Mouse (Mus musculus) megakaryocyte progenitor cell, adult 5-6 weeks (primary cell): ENCODE data around the gene Fbrsl1. TPM values are rescaled to one million over a fixed set of nuclear protein-coding genes. Genes with fewer than 3 reads are reported as not detected.

ENCODE experiments used
- ATAC-seq: replicated peaks from 2 replicates; pipeline ENCODE4 v1.8.0; 2016; ENCODE audit warnings: mild to moderate bottlenecking, moderate TSS enrichment, inconsistent platforms; ENCODE audit not compliant: poor library complexity
- total RNA-seq, 2 experiments: library from RNA; stranded (forward) in 1 of 2; stranded (reverse) in 1 of 2; fragments of 157-497, 149-512 nt in 1 of 2; fragments of 200-1000 nt in 1 of 2; gene quantifications; 2 replicates each; pipeline versions ENCODE4 v1.2.3 to v1.2.4; 2015 to 2017

Fbrsl1 gene
- total RNA-seq, 2 experiments from 2014 or later, result 12.2 to 21.3 TPM

DNA sequence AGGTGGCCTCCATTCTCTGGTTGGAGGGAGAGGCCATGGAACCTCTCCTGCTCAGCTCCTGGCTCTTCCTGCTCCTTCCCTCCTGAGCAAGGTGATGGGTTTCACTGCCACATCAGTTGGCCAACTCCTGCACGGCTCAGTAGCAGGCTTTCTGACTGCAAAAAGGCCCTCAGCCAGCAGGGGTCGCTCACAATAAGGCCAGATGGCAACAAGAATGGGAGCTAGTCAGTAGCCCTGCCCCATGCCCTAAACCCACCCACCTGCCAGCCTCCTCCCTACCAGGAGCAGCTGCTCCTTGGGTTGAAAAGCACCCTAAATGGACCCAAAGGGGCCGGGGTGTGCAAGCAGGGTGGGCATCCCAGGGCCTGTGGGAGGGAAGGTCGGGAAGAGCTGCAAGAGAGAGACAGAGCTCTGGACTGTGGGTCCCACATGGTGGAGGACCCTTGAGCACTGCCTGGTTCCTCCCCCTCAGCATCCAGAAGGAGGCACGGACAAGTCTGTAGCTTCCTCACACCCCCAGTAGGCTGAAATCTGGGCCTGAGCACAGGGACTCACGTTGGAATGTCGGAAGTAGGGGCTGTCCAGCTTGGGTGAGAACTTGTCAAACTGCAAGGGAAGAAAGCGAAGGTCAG, 71.4 kb downstream of the Fbrsl1 start:
- peak; percentile 89 for ATAC-seq

DNA sequence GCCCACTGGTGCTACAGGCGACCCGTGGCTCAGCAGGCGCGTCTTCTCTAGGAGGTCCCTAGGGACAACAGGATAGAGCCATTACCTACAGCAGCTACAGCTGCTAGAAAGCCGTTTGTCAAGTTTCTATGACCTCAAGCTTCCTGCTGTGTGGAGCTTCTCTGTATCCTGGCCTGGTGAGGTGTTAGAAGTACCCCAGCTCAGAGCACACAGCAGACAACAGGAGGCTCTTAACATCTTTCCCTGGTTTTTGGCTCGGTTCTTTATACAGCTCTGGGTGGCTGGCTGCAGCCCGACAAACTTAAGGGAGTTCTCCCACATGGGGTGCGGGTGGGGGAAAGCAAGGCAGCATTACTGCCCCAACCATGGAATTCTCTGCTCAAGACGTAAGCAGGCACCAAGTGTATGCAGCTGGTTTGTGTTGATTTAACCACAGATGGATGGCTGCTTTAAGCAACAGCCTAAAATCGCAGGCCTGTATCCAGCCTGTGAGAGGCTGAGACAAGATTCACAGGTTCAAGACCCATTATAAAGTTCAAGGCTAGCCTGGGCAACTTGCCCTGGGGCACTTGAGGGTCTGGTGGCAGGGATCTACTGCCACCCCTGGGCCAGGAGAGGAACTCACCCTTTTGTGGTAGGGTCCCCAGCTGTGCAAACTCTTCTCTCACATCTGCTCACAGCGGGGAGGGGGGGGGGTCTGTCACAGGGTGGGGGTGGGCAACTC, 84.3 kb downstream of the Fbrsl1 start:
- 0 out of 2 replicates have a peak, but pooled peaks have one; percentile 29 for ATAC-seq

DNA sequence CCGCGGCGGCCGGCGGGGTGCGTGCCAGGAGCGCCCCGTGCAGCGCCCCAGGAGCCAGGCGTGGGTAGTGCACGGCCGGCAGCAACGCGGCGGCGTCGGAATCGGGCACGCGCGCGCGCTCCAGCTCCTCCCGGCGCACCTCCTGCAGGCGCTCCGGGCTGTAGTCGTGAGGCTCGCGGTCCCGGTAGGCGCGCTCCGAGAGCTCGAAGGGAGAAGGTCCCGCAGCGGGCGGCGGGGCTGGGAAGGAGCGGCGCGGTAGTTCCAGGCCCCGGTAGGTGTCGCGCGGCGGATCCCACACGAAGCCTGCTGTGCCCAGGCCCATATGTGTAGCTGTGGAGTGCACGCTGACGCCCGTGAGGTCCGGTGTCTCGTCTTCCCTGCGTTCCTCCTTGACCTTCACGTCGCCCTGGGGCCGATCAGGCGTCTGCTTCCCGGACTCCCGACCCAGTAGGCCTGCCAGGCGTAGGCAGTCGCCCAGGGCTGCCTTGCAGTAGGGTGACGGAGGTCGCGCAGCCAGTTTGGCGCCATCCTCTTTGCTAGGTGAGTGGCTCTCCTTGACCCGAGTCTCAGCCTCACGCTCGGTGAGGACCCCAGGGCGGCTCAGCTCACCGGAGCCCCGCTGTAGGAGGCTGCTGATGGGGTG, 85.0 kb downstream of the Fbrsl1 start:
- ATAC-seq, result peak; percentile 89

DNA sequence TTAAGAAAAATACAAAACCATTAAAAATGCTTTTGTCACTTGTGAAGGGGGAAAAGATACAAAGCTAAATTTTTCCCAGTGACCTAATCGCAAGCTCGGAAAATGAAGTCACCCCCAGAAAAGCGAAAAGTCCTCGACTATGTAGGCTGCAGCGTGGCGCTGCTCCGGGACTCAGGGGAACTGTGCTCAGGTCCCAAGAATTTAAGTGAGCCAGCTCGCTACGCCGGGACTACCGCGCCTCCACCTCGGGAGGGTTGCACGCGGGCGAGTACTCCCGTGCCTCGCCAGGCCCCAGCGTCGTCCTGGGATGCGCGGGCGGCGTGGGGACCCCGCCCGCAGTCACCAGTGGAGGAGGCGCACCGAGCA, 85.5 kb downstream of the Fbrsl1 start:
- peak; percentile 24 for ATAC-seq

DNA sequence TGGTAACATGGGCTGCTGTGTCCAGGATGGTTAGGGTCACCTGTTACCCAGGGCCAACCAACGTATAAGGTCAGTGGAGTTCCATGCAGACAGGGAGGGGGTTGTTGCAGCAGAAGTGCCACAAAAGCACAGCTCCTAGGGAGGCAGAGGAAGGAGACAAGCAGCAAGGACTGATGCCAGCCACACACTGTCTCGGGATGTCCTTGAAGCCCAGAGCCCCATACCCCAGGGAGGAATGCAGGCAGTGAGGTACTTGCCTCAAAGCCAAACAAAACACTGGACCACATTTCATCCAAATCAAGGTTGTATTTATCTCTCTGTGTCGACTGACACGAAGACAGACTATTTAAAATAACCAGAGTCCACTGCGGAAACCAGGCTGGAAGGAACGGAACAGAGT, 86.8 kb downstream of the Fbrsl1 start:
- ATAC-seq, result no peak

DNA sequence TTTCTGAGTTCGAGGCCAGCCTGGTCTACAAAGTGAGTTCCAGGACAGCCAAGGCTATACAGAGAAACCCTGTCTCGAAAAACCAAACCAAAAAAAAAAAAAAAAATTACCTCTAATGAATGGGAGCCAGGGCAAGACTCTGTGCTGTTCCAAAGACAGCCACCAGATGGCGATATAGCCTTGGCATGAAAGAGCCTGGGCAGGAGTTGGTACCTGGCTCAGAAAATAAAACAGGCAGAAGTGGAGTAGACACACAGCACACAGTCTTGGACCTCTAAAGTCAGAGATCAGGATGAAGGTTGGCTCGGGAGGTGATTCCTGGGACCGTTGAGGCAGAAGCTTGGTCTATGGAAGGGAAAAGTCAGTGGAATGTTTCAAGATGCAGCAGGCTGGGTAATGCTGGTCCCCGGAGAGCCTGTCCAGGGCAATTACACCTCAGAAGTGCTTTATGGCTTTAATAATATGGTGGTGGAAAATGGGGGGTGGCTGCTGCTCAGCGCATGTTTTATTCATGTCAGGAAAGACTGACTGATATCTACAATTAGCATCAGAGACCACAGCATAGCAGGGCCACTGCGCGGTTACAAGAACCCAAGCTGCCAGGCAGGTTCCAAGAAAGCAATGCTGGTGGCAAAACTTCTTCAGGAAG, 90.6 kb downstream of the Fbrsl1 start:
- peak; percentile 91 for ATAC-seq

DNA sequence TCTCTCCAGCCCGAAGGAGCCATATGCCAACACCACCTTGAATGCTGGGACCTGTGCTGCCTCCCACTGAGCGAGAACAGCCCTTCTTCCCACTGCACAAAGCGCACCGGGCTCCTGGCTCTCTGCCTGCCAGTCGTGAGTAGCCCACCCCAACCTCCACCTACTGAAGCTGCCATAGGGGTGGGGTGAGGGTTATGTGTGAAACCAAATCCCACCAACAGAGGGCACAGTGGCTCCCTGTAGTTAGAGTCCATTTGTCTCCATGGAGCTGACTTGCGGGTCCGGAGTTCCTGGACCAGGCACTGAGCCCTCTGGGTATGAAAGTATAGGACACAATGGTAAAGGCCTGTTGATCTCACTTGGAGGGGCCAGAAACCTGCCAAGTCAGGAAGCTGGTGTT, 93.6 kb downstream of the Fbrsl1 start:
- peak; percentile 72 for ATAC-seq

DNA sequence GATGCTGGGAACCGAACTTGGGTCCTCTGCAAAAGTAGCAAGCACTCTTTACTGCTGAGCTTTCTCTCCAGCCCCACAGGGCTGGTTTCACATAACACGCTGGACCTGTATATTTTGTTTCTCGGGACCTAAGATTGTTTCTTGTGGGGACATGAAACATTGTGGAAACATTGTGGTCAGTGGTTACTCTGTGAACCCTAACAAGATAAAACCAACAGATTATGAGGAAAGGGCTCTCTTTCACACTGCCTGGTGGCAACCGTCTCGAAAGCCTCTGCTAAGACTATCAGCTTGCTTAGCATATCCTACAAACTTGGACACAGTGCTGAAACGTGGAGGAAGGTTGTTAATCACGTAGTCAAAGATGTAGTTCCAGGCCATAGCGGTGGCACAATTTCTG, 101.3 kb downstream of the Fbrsl1 start:
- ATAC-seq, result no peak

DNA sequence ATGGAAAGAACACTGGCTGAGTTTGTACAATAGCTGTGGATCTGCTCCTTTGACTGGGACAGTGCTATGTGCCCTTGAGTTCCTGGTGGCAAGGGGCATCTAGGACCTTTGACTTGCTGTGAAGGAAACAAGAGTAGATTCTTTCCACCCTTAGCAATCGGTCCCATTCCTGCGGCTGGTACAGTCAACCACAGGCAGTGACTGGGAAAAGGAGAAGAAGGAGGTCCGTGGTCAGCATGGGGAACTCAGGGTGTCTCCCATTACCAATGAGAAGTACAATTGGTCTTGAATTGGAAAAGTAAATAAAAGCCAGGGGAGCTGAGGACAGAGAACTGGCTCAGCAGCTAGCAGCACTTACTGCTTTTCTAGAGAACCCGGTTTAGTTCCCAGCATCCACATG, 102.8 kb downstream of the Fbrsl1 start:
- ATAC-seq, result peak; percentile 40

DNA sequence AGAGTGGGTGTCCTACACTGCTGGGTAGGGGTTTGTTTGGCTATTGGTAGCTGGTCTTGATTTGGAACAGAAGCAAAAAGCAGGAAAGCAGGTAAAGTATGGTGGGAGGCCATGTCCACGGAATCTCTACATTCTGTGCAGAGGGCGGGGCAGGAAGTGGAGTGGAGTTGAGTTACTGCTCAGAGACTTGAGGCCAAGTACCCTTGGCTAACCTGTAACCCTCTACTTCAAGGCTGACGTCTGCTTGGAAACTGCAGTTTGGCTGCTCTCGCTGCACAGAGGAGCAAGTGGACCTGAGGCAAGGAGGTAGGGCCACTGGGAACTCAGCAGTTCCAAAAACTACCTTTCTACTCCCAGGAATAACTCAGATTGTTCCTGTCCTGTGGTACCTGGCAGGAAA, 103.8 kb downstream of the Fbrsl1 start, which contains the start of gene Lrcol1:
TSS of gene Lrcol1 (plus strand) at position 207 of the 400 bp plus-strand sequence.
- no peak for ATAC-seq

DNA sequence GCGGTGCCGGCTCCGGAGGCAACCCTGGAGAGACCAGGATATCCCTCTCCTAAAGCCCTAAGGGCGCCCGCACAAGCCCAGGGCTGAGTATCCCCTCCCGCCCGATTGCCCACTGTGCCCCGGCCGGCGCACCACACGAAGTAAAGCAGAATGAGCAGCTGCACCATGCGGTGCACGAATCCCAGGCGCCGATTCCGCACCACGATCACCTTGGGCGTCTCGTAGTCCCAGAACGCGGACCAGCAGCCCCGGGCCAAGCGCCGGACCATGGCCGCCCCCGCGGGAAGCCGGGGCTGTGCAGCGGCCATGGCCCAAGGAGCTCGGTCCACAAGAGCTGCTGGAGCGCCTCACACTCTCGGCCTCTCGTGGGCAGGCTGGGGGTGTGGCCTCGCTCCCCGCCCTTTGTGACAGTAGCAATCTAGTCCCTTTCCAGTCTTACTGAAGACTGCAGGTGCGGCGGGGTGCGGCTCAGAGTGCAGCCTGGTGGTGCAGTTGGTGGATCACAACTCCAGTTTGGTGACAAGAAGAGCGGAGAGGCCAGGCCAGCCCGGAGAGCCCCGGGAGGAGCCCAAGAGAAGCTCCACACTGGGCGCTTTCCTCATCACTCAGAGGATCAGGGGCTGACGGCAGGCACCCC, 105.5 kb downstream of the Fbrsl1 start, which contains the start of gene P2rx2:
TSS of gene P2rx2 (minus strand) at position 565 of the 637 bp plus-strand sequence.
- peak; percentile 59 for ATAC-seq

DNA sequence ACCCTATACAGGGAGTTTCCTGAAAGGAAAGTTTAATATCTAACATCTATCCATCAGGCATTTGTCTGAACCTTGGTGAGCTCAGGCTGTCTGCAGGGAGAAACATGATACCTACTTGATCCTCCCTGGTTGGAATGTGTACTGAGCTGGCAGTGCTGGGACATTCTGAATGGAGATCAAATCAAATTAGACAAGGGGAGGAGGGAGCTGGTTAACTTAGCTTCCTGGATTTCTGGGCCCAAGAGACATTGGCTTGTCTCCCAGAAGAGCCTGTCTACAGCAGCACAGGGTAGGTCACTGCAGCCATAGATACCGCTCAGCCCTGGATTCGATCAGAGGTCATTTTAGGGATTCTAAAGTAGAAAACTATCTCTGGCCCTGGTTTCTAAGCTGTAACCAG, 109.5 kb downstream of the Fbrsl1 start:
- no peak for ATAC-seq

DNA sequence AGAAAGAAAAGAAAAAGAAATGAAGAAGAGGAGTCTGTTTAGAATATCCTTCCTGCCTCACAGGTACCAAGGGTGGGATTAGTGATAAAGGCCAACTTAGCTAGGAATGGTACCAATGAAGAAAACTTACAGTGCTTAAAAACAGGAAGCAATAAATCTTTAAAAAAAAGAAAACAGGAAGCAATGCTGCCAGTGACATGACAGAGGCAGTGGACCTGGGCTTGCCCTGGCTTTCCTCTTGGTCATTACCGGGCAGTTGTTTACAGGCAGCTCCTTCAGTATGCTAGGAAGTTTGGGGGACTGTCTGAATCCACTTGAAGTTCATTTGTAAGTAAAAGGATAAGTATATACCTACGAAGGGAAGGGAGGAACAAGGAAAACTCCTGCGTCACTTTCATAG, 117.8 kb downstream of the Fbrsl1 start:
- peak; percentile 48; the same call in 1 of the 2 replicates for ATAC-seq

DNA sequence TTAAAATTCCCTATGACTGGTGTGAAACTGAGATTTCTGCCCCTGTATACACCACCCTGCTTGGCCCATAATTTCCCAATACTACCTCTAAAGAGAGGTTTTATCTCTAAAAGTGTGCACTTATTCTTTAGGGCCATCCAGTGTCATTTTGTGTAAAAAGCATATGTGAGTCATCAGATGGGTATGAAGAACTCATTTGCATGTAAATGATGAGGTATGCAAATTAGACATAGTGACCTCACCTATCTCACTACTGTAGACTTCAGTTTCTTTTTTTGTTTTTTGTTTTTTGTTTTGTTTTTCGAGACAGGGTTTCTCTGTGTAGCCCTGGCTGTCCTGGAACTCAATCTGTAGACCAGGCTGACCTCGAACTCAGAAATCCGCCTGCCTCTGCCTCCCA, 135.2 kb downstream of the Fbrsl1 start:
- no peak for ATAC-seq

Other genes starting within 250 kb of the Fbrsl1 start
- 40.9 and 44.1 TPM in 2 replicates for gene Ankle2, start 217.5 kb downstream of the Fbrsl1 start, total RNA-seq (2015)
- 52.5 and 52.6 TPM in 2 replicates for gene Ankle2, start 217.5 kb downstream of the Fbrsl1 start, total RNA-seq (2017)
- 42.9 and 47.8 TPM in 2 replicates for gene Pgam5, start 178.6 kb downstream of the Fbrsl1 start, total RNA-seq (2015)
- gene Pgam5, start 178.6 kb downstream of the Fbrsl1 start, total RNA-seq (2017), result 32.7 and 35.3 TPM in 2 replicates
- gene Pxmp2, start 162.3 kb downstream of the Fbrsl1 start, total RNA-seq (2015), result 9.8 and 13.5 TPM in 2 replicates
- gene Pxmp2, start 162.3 kb downstream of the Fbrsl1 start, total RNA-seq (2017), result 6.2 and 9.1 TPM in 2 replicates
- gene Pole, start 162.2 kb downstream of the Fbrsl1 start, total RNA-seq (2015), result 61.4 and 77.1 TPM in 2 replicates
- gene Pole, start 162.2 kb downstream of the Fbrsl1 start, total RNA-seq (2017), result 40.5 and 41.6 TPM in 2 replicates
- gene P2rx2, start 105.3 kb downstream of the Fbrsl1 start, total RNA-seq (2015), result not detected in 2 replicates
- not detected in 2 replicates for gene P2rx2, start 105.3 kb downstream of the Fbrsl1 start, total RNA-seq (2017)
- not detected in 2 replicates for gene Lrcol1, start 103.8 kb downstream of the Fbrsl1 start, total RNA-seq (2015)
- not detected in 2 replicates for gene Lrcol1, start 103.8 kb downstream of the Fbrsl1 start, total RNA-seq (2017)
- 0.39 TPM in 1 of 2 replicates, not detected in the other for gene Galnt9, start 95.9 kb upstream of the Fbrsl1 start, total RNA-seq (2015)
- 0.12 TPM in 1 of 2 replicates, not detected in the other for gene Galnt9, start 95.9 kb upstream of the Fbrsl1 start, total RNA-seq (2017)
- 33.4 and 34.3 TPM in 2 replicates for gene Noc4l, start 204.9 kb upstream of the Fbrsl1 start, total RNA-seq (2015)
- 39.2 and 39.3 TPM in 2 replicates for gene Noc4l, start 204.9 kb upstream of the Fbrsl1 start, total RNA-seq (2017)
- gene Ddx51, start 204.9 kb upstream of the Fbrsl1 start, total RNA-seq (2015), result 15.9 and 19.0 TPM in 2 replicates
- 8.3 and 9.5 TPM in 2 replicates for gene Ddx51, start 204.9 kb upstream of the Fbrsl1 start, total RNA-seq (2017)